Mouse (Mus musculus) lung, postnatal 36 days (tissue): ENCODE measurements around the gene Hagh.

Source experiments
- DNase-seq: peaks from one replicate; pipeline ENCODE4 v3.0.0; 2022; ENCODE audit warnings: mixed read lengths

The Hagh gene

GRCm38 (mm10) chr17:24887291-24888080 lies 47.5 kb downstream of the Hagh start:
- DNase-seq: no peak

- DNase-seq: no peak
Measured at GRCm38 (mm10) chr17:24888862-24889261, 48.9 kb downstream of the Hagh start.

DNA sequence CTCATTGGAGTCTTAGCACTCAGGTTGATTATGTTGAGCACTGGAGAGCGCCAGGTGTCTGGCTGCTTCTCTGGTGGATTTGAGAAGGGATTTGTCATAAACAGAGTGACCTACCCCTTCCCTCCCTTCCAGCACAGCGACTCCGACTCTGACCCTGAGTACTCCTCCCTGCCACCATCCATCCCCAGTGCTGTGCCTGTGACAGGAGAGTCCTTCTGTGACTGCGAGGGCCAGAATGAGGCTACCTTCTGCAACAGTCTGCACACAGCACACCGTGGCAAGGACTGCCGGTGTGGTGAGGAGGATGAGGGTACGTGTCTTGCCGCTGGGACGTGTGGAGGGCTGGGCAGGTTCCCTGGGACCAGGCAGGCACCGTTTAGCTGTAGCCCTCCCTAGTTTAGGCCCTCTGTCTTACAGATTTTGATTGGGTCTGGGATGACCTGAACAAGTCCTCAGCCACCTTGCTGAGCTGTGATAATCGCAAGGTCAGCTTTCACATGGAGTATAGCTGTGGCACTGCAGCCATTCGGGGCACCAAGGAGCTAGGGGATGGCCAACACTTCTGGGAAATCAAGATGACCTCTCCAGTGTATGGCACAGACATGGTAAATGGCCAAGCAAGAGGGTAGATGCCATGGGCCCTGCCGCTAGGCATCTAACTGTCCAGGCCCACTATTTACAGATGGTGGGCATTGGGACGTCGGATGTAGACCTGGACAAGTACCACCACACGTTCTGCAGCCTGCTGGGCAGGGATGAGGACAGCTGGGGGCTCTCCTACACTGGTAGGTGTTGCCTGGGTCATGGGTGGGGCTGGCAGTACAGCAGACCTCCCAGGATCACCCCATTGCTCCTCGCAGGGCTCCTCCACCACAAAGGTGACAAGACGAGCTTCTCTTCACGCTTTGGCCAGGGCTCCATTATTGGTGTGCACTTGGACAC lies 50.5 kb downstream of the Hagh start:
- DNase-seq: no peak

DNA sequence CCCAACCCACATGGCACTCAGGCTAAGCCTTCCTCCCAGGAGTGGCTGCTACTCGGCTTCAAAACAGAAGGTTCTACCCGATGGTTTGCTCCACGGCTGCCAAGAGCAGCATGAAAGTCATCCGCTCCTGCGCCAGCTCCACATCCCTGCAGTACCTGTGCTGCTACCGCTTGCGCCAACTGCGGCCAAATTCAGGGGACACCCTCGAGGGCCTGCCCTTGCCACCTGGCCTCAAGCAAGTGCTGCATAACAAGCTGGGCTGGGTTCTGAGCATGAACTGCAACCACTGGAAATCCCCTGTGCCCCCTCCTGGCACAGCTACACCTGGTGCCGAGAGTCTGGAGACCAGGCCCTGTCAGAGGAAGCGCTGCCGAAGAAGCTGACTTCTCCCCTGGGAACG lies 51.4 kb downstream of the Hagh start:
- no peak for DNase-seq

GRCm38 (mm10) chr17:24892785-24893184 lies 52.8 kb downstream of the Hagh start:
- DNase-seq: no peak

- DNase-seq: no peak
Measured at GRCm38 (mm10) chr17:24893276-24893675, 53.3 kb downstream of the Hagh start.

DNA sequence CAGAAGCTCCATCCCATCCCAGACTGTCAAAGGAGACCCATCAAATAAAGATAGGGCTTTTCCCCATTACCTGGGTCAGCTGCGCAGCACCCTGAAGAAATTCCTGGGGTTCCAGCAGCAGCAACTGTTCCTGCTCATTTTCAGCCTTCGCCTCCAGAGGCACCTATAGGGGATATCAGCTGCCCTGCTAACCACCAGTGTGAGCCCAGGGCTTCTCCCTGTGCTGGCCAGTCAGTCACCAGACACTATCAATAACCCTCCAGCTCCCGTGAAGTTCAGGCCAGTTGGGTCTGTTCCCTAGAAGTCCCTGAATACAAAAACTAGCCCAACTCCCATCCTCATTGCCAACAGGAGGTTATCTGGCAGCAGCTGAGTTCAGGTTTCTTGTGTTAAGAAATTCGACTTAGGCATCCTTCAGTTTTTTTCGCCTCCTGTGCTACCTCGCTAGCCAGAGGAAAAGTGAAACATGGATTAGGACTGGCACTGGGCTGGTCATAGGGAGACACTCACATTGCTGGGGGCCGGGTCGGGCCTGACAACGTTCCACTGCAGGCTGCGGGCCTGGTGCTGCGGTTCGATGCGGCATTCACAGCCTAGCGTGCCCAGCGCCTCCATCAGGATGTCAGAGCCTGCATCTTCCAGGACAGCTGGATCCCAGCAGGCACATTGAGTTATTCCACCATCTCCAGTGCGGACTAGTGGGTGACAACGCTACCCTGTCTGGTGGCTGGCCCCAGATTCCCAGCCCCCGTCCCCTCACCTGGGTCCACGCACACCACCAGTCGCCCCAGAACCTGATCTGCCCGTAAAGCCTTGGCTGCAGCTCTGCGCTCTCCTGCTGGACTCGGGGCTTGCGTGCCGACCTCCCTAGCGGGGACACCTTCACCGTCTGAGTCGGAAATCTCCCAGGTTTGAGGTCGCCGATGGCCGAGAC lies 54.4 kb downstream of the Hagh start:
- DNase-seq: no peak

GRCm38 (mm10) chr17:24894995-24895547 lies 55.1 kb downstream of the Hagh start, which contains the start of the genes Eme2 and Mrps34:
Gene Eme2 (minus strand): TSS chr17:24895087.
Gene Mrps34 (plus strand): TSS chr17:24895116.
- DNase-seq: peak; percentile 88

DNA sequence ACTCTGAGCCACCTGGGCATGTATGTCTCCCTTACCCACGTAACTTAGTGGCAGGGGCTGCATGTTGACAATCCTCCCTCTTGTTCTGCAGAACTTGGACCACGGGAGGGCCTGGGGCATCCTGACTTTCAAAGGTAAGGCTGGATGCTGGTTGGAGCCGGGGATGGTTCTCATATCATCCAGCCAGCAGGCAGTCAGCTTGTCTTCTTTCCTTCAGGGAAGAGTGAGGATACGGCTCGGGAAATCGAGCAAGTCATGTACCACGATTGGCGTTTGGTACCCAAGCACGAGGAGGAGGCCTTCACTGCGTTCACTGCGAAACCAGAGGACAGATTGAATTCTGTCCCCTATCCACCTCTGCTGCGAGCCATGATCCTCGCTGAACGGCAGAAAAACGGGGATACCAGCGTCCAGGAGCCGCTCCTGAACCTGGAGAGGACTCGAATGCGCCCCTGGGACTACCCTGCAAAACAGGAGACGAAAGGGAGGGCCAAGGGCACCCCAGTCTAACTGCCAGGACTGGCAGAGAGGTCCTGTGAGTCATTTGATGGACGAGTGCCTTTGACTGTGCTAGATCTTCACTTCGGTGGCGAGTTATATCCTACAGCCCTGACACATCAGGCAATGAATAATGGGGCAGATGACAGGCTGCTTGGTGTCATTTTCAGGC lies 55.8 kb downstream of the Hagh start:
- no peak for DNase-seq

- peak; percentile 83 for DNase-seq
Measured at GRCm38 (mm10) chr17:24896241-24896992, 56.5 kb downstream of the Hagh start, which contains the start of gene Nme3. Gene Nme3 (plus strand): TSS chr17:24896500.

- no peak for DNase-seq
Measured at GRCm38 (mm10) chr17:24896993-24897269, 57.0 kb downstream of the Hagh start.

GRCm38 (mm10) chr17:24897600-24897999 lies 57.7 kb downstream of the Hagh start:
- DNase-seq: no peak

GRCm38 (mm10) chr17:24898041-24898854 lies 58.3 kb downstream of the Hagh start:
- DNase-seq: no peak

DNA sequence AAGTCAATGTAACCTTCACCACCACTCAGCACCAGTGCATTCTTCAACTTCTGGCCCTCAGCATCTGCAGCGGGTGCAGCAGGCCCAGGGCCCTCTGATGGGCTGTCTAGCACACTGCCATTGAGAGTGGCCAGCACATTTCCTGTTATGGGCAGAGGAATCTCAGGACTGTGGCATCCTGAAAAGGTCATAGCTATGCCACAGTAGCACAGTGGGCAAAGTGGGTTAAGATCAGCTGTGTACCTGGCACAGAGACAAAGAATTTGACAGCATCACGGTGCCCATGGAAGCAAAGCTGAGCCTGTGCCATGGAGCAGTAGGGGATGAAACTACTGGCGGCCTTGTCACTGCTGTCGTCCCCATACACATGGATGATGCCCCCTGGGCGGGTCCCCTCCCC lies 59.2 kb downstream of the Hagh start:
- DNase-seq: no peak

DNA sequence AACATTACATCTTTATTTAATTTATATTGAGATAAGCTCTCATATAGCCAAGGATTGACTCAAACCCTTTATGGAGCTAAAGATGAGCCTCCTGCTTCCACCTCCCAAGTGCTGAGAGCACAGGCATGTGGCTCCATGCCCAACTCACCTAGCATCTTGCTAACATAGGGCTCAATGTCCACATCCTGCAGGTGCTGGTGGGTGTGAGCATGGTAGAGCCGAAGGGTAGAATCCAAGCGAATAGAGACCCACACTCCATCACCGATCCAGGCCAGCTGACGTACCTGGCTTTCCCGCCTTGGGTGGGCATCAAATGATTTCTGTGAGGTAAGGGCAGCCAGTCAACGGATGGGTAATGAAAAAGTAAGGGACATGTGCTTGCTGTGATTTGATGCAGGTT lies 60.1 kb downstream of the Hagh start:
- no peak for DNase-seq

DNA sequence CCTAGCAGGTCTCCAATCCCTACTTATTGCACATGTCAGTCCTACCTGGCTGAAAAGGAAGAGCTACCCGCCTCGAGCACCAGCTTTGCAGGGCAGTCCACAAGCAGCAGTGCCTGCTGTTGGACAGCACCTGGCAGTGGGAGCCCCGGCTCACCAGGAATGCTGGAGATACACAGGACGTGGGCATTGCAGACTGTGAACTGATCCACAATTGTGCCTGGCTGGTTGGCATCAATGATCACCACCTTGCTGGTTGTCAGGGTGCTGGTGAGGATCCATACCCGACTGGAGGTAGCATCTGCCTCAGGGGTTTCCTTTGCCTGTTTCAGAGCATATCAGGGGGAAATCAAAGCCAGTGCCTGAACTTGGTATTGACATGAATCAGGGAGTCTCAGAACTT lies 62.2 kb downstream of the Hagh start:
- no peak for DNase-seq

- peak; percentile 45 for DNase-seq
Measured at GRCm38 (mm10) chr17:24902671-24903474, 62.9 kb downstream of the Hagh start.

DNA sequence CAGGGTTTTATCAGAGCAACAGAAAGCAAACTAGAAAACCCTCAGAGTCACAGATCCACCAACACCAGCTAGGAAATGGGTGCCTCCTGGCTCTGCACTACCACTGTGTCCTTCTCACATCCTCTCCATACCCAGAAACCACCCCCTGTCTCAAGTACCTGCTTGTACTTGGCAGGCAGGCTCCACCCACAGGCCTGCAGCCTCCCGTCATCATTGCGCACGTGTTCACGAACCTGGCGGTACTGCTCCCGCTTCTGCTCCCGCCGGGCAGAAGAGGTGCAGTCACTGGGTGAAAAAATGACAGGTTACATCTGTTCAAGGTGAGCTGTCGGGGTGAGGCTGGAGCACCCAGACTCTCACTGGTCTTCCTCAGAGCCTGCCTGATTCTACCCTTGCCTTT lies 63.8 kb downstream of the Hagh start:
- DNase-seq: no peak

DNA sequence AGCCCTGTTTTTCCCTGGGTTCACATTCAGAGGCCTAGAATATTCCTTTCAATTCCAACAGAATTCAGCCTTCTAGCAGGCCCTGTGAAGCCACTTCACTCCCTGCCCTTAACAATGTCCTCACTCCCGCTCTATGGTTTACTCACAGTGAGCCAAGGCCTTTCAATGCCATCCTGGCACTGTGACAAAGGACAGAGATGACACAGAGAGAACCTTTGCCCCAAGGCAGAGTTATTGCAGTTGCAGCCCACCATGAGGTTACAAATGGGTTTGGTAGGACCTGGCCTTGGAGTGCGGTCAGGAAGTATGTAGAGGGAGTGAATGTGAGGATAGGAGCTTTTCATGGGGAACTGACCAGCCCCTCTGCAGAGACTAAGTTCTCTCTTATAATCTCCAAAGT lies 67.6 kb downstream of the Hagh start:
- no peak for DNase-seq
